Mouse (Mus musculus): ENCODE results near the gene Cela3b. TPM values are rescaled to one million over a fixed set of nuclear protein-coding genes. Genes with fewer than 3 reads are reported as not detected.

Gene Cela3b
- total and polyA plus RNA-seq, 3 experiments = not detected

DNA sequence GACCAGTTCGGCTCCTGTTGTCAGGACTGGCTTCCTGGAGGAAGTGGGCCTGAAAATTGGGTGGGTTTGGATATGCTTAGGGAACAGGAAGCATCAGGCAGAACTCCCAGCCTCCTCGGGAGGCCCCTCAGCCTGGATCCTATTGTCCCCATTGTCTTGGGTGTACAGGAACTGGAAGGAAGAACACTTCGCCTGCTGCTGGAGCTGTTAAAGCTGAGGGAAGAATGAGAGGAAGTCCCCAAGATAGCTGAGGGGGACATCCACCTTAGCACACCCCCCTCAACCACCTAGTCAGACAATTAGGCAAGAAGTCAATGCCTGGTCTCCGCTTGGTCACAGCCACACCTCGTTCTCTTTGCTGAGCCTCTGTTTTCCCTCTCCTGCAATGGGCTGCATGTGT, 48.0 kb upstream of the Cela3b start:
- Histone ChIP-seq H3K36me3 (replicated peaks in 1 of 2; ENCODE audit: control insufficient read depth in 1 of 2, insufficient read depth in 1 of 2, low read length in 1 of 2) (peaks cover 0 to 7% of the 10 kb centered on the region in 2 experiments), H3K27me3 (replicated peaks) (no peaks in the 10 kb centered on the region), H3K4me2 (ENCODE audit: insufficient read depth, low read depth, poor library complexity, severe bottlenecking) (no peak overlapping the region), H3K27ac (ENCODE audit: insufficient read depth, low read depth) (no peak overlapping the region), H3K9me3 (replicated peaks; ENCODE audit: low read length) (peaks cover 2% of the 10 kb centered on the region), H3K9ac (ENCODE audit: insufficient read depth, low read depth) (no peak overlapping the region), H3K79me2 (replicated peaks; ENCODE audit: control insufficient read depth, extremely low read depth, insufficient read depth, poor library complexity, severe bottlenecking) (no peaks in the 10 kb centered on the region), H3K4me3 (replicated peaks in 1 of 3; ENCODE audit: low read depth in 2 of 3, low read length in 2 of 3, poor library complexity in 1 of 3) (no peak overlapping the region), H3K4me1 (ENCODE audit: control insufficient read depth in 1 of 2, insufficient read depth in 2 of 2) (peaks cover 0 to 23% of the 10 kb centered on the region in 2 experiments; a peak in 2 of 4 replicates)
- in situ Hi-C loops (cut with MboI; ENCODE audit: low pct_ligation_motif_present, low pct_unique_long_range_greater_than_20kb, low sequenced_read_pairs) = no loop called here
- dilution Hi-C loops (cut with MboI; ENCODE audit: extremely low pct_ligation_motif_present, extremely low pct_unique_long_range_greater_than_20kb, low sequenced_read_pairs) = no loop called here
- DNase-seq (ENCODE audit: extremely low read depth) = no peak
- TF ChIP-seq POLR2A (IDR thresholded peaks at IDR 0.05; ENCODE audit: low read depth, low read length) (no peak), SIN3A (IDR thresholded peaks at IDR 0.05; ENCODE audit: low read length) (no peak), E2F4 (IDR thresholded peaks at IDR 0.05; ENCODE audit: insufficient replicate concordance, low read depth, low read length) (no peak), USF1 (IDR thresholded peaks at IDR 0.05; ENCODE audit: low read depth, low read length) (no peak), UBTF (IDR thresholded peaks at IDR 0.05; ENCODE audit: low read depth, low read length) (no peak)

- Histone ChIP-seq H3K9ac (ENCODE audit: insufficient read depth, low read depth) (no peak overlapping the region), H3K4me1 (ENCODE audit: control insufficient read depth in 1 of 2, insufficient read depth in 2 of 2) (peaks cover 0 to 23% of the 10 kb centered on the region in 2 experiments; a peak in 2 of 4 replicates), H3K9me3 (replicated peaks; ENCODE audit: low read length) (peaks cover 2% of the 10 kb centered on the region), H3K79me2 (replicated peaks; ENCODE audit: control insufficient read depth, extremely low read depth, insufficient read depth, poor library complexity, severe bottlenecking) (no peaks in the 10 kb centered on the region), H3K27ac (ENCODE audit: insufficient read depth, low read depth) (no peak overlapping the region), H3K4me3 (replicated peaks in 1 of 3; ENCODE audit: low read depth in 2 of 3, low read length in 2 of 3, poor library complexity in 1 of 3) (no peak overlapping the region), H3K4me2 (ENCODE audit: insufficient read depth, low read depth, poor library complexity, severe bottlenecking) (no peak overlapping the region), H3K27me3 (replicated peaks) (no peaks in the 10 kb centered on the region), H3K36me3 (replicated peaks in 1 of 2; ENCODE audit: control insufficient read depth in 1 of 2, insufficient read depth in 1 of 2, low read length in 1 of 2) (peaks cover 0 to 9% of the 10 kb centered on the region in 2 experiments)
- DNase-seq (ENCODE audit: extremely low read depth) = no peak
- no peak for TF ChIP-seq POLR2AphosphoS2 (IDR thresholded peaks at IDR 0.05; ENCODE audit: low read depth, low read length)
- TF ChIP-seq RCOR1 (conservative IDR thresholded peaks at IDR 0.05; ENCODE audit: low read depth, low read length) = no peak
- TF ChIP-seq BHLHE40 (IDR thresholded peaks at IDR 0.05; ENCODE audit: low read depth, low read length) = no peak
- no peak for TF ChIP-seq MEF2A (IDR thresholded peaks at IDR 0.05; ENCODE audit: borderline replicate concordance, low read depth, low read length)
- no peak for TF ChIP-seq ZMIZ1 (IDR thresholded peaks at IDR 0.05; ENCODE audit: low read depth, low read length)
- TF ChIP-seq GABPA (IDR thresholded peaks at IDR 0.05; ENCODE audit: insufficient replicate concordance, low read depth, low read length) = no peak
- TF ChIP-seq CHD1 (IDR thresholded peaks at IDR 0.05; ENCODE audit: low read depth, low read length) = no peak
- no peak for TF ChIP-seq UBTF (IDR thresholded peaks at IDR 0.05; ENCODE audit: low read depth, low read length)
- dilution Hi-C loops (cut with MboI; ENCODE audit: extremely low pct_ligation_motif_present, extremely low pct_unique_long_range_greater_than_20kb, low sequenced_read_pairs) = no loop called here
- in situ Hi-C loops (cut with MboI; ENCODE audit: low pct_ligation_motif_present, low pct_unique_long_range_greater_than_20kb, low sequenced_read_pairs) = no loop called here
Measured at GRCm38 (mm10) chr4:137477611-137478010, 47.3 kb upstream of the Cela3b start.

GRCm38 (mm10) chr4:137476761-137477237, 46.5 kb upstream of the Cela3b start:
- dilution Hi-C loops (cut with MboI; ENCODE audit: extremely low pct_ligation_motif_present, extremely low pct_unique_long_range_greater_than_20kb, low sequenced_read_pairs) = no loop called here
- Histone ChIP-seq H3K9ac (ENCODE audit: insufficient read depth, low read depth) (no peak overlapping the region), H3K9me3 (replicated peaks; ENCODE audit: low read length) (peaks cover 2% of the 10 kb centered on the region), H3K79me2 (replicated peaks; ENCODE audit: control insufficient read depth, extremely low read depth, insufficient read depth, poor library complexity, severe bottlenecking) (no peaks in the 10 kb centered on the region), H3K27me3 (replicated peaks) (no peaks in the 10 kb centered on the region), H3K4me1 (ENCODE audit: control insufficient read depth in 1 of 2, insufficient read depth in 2 of 2) (peaks cover 0 to 22% of the 10 kb centered on the region in 2 experiments; a peak in 2 of 4 replicates), H3K36me3 (replicated peaks in 1 of 2; ENCODE audit: control insufficient read depth in 1 of 2, insufficient read depth in 1 of 2, low read length in 1 of 2) (peaks cover 0 to 9% of the 10 kb centered on the region in 2 experiments), H3K4me3 (replicated peaks in 1 of 3; ENCODE audit: low read depth in 2 of 3, low read length in 2 of 3, poor library complexity in 1 of 3) (no peak overlapping the region), H3K4me2 (ENCODE audit: insufficient read depth, low read depth, poor library complexity, severe bottlenecking) (no peak overlapping the region), H3K27ac (ENCODE audit: insufficient read depth, low read depth) (no peak overlapping the region)
- in situ Hi-C loops (cut with MboI; ENCODE audit: low pct_ligation_motif_present, low pct_unique_long_range_greater_than_20kb, low sequenced_read_pairs) = no loop called here
- TF ChIP-seq PAX5 (IDR thresholded peaks at IDR 0.05; ENCODE audit: low read length) = no peak
- TF ChIP-seq ZNF384 (IDR thresholded peaks at IDR 0.05; ENCODE audit: low read depth, low read length) = no peak
- no peak for TF ChIP-seq MEF2A (IDR thresholded peaks at IDR 0.05; ENCODE audit: borderline replicate concordance, low read depth, low read length)
- no peak for TF ChIP-seq SMC3 (IDR thresholded peaks at IDR 0.05; ENCODE audit: low read depth, low read length)
- no peak for TF ChIP-seq TCF12 (IDR thresholded peaks at IDR 0.05; ENCODE audit: low read depth, low read length)
- TF ChIP-seq JUN (IDR thresholded peaks at IDR 0.05; ENCODE audit: insufficient read depth, low read depth, low read length) = no peak
- no peak for TF ChIP-seq ZKSCAN1 (IDR thresholded peaks at IDR 0.05; ENCODE audit: borderline replicate concordance, low read depth, low read length)
- TF ChIP-seq ELF1 (IDR thresholded peaks at IDR 0.05; ENCODE audit: low read depth, low read length) = no peak
- no peak for TF ChIP-seq USF1 (IDR thresholded peaks at IDR 0.05; ENCODE audit: low read depth, low read length)
- DNase-seq (ENCODE audit: extremely low read depth) = no peak
